Mouse (Mus musculus) stomach, embryonic 16.5 days (tissue): ENCODE results near the gene Egfl7. TPM values are rescaled to one million over a fixed set of nuclear protein-coding genes. Genes with fewer than 3 reads are reported as not detected.

Source experiments
- ATAC-seq: fragments of 200-750 bp; cut with Nextera tagmentation; 2 replicates; pipeline ENCODE4 v1.8.0; 2017; ENCODE audit warnings: moderate number of reproducible peaks, moderate TSS enrichment; ENCODE audit not compliant: insufficient read depth, low FRiP score
- H3K27ac ChIP-seq: fragments of 300-500 bp; sonication (generic); 2 replicates; pipeline ENCODE4 v1.5.1; 2014; ENCODE audit warnings: low read length
- H3K27me3 ChIP-seq: fragments of 300-500 bp; sonication (generic); 2 replicates; pipeline ENCODE4 v1.6.1; 2014; ENCODE audit warnings: low read length, control low read depth, mixed read lengths; ENCODE audit not compliant: control insufficient read depth, insufficient read depth
- H3K36me3 ChIP-seq: fragments of 300-500 bp; sonication (generic); 2 replicates; pipeline ENCODE4 v1.6.1; 2014; ENCODE audit warnings: low read length; ENCODE audit not compliant: control insufficient read depth, insufficient read depth
- H3K4me1 ChIP-seq: fragments of 300-500 bp; sonication (generic); 2 replicates; pipeline ENCODE4 v1.6.1; 2014; ENCODE audit warnings: low read length, control low read depth, mixed read lengths; ENCODE audit not compliant: control insufficient read depth, insufficient read depth
- H3K4me2 ChIP-seq: fragments of 300-500 bp; sonication (generic); 2 replicates; pipeline ENCODE4 v1.6.1; 2014; ENCODE audit warnings: low read depth, low read length, mixed read lengths
- H3K4me3 ChIP-seq: fragments of 300-500 bp; sonication (generic); replicated peaks from 2 replicates; pipeline ENCODE4 v1.5.1; 2014; ENCODE audit warnings: mild to moderate bottlenecking, low read length
- H3K9ac ChIP-seq: fragments of 300-500 bp; sonication (generic); 2 replicates; pipeline ENCODE4 v1.6.1; 2014; ENCODE audit warnings: low read length
- H3K9me3 ChIP-seq: fragments of 300-500 bp; sonication (generic); replicated peaks from 2 replicates; pipeline ENCODE4 v1.6.1; 2016; ENCODE audit warnings: low read length, control low read depth; ENCODE audit not compliant: control insufficient read depth
- WGBS: fragments of 180-500 bp; shearing (Covaris S2); extraction: QIAGEN DNeasy Blood & Tissue Kit; methylation state at CpG from one replicate; pipeline ENCODE4 v1.1.7; 2014; 5-methylcytosine and 5-hydroxymethylcytosine counted together
- polyA plus RNA-seq: library from polyadenylated mRNA; unstranded; fragments of >200 nt; fragmentation: Nextera tagmentation; extraction: Ambion mirVana; gene quantifications from 2 replicates; pipeline ENCODE4 v1.2.1, GENCODE M21; 2015

Gene Egfl7
- polyA plus RNA-seq, 1 experiment from 2014 or later = 116 TPM

DNA sequence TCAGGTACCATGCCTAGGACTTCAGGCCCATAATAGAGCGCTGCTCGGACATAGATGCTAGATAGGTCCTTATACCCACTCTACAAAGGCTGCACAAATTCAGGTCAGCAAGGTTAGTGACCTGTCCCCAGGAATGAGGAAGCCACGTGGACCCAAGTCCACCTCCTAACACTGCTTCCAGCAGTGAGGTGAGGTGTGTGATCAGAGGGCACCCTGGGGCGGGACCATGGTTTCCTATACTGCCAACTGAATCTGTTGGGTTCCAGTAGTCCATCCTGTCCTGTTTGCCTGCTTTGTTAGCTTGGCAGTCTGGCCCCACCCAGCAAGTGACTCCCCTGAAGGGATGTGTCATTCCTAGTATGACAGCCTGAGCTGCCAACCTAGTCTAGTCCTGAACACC is 20.2 kb downstream of the Egfl7 start:
- H3K4me2 ChIP-seq = no peak overlapping the region
- no peaks in the 10 kb centered on the region for H3K36me3 ChIP-seq
- H3K9me3 ChIP-seq = no peaks in the 10 kb centered on the region
- no peak overlapping the region for H3K4me3 ChIP-seq
- H3K9ac ChIP-seq = no peak overlapping the region
- no peak overlapping the region for H3K27ac ChIP-seq
- H3K4me1 ChIP-seq = peaks cover 19% of the 10 kb centered on the region
- no peak for ATAC-seq
- 84% methylated on average over 4 of the region's 4 CpGs for WGBS
- no peaks in the 10 kb centered on the region for H3K27me3 ChIP-seq

DNA sequence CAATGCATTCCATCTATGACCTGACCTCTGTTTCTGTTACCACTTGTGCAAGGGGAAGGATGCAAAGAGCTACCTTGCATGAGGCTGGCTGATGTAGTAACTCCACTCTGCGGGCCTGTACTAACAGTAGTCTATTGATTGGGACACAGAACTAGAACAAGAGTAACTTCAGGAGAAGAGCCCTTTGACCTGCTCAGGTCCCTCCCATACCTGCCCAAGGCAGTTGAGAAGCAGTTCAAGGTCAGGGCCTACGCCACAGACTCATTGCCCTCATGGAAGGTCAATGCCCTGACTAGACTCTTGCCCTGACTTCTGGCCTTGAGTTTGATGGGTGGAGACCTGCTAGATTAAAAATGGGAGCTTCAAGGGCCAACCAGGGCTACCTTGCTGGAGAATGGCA is 20.9 kb downstream of the Egfl7 start:
- no peak overlapping the region for H3K27ac ChIP-seq
- no peaks in the 10 kb centered on the region for H3K36me3 ChIP-seq
- H3K9ac ChIP-seq = no peak overlapping the region
- H3K4me2 ChIP-seq = no peak overlapping the region
- H3K4me1 ChIP-seq = peaks cover 15% of the 10 kb centered on the region
- H3K4me3 ChIP-seq = no peak overlapping the region
- no peaks in the 10 kb centered on the region for H3K27me3 ChIP-seq
- 79% methylated on average over 2 of the region's 2 CpGs for WGBS
- no peaks in the 10 kb centered on the region for H3K9me3 ChIP-seq
- no peak for ATAC-seq

DNA sequence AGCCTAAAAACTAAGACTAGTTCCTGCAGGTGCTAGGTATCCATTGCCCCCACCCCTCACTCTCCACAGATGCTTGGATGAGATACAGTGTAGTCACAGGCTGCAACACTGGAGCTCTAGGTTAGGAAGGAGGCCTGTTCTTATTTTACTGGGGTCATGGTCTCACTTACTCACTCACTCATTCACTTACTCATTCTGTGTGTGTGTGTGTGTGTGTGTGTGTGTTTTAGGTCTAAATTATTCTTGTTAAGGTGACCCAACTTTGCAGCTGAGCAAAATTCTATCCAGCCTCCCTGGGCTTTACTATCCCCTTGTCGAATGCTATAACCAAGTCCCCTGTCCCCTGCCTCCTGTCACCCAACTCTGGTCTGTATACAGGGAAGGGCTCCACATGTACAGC is 21.8 kb downstream of the Egfl7 start:
- no peaks in the 10 kb centered on the region for H3K27me3 ChIP-seq
- no peak overlapping the region for H3K27ac ChIP-seq
- H3K9me3 ChIP-seq = no peaks in the 10 kb centered on the region
- H3K4me3 ChIP-seq = no peak overlapping the region
- no peak for ATAC-seq
- no peak overlapping the region for H3K4me2 ChIP-seq
- no peaks in the 10 kb centered on the region for H3K36me3 ChIP-seq
- H3K4me1 ChIP-seq = peaks cover 17% of the 10 kb centered on the region
- WGBS = 90% methylated on average over 1 of the region's 1 CpGs
- H3K9ac ChIP-seq = peak overlapping the region; percentile 19; the same call in 1 of the 2 replicates

DNA sequence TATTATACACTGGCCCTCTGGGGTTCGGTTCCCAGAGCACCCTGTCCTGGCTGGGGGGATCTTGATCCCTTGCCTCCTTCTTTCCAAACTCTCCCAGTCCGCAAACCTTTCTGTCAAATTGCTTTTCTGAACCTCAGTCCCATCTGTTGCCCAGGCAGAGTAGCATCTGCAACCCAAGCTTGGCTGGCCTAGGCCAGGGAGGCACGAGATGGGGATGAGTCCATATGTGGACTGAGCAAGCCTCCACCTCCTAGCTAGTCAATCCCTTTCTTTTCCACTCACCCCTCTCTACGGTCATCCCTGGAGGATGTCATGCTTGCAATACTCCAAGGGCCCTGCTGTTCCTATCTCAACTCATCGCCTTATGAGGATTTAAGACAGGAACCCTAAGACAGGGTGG is 22.8 kb downstream of the Egfl7 start:
- WGBS = 82% methylated on average over 5 of the region's 5 CpGs
- Histone ChIP-seq H3K4me3 (peak overlapping the region; percentile 76), H3K27ac (no peak overlapping the region), H3K27me3 (no peaks in the 10 kb centered on the region), H3K4me1 (peaks cover 25% of the 10 kb centered on the region), H3K36me3 (no peaks in the 10 kb centered on the region), H3K9me3 (no peaks in the 10 kb centered on the region), H3K4me2 (peak overlapping the region; percentile 87), H3K9ac (peak overlapping the region; percentile 92)
- ATAC-seq = no peak

DNA sequence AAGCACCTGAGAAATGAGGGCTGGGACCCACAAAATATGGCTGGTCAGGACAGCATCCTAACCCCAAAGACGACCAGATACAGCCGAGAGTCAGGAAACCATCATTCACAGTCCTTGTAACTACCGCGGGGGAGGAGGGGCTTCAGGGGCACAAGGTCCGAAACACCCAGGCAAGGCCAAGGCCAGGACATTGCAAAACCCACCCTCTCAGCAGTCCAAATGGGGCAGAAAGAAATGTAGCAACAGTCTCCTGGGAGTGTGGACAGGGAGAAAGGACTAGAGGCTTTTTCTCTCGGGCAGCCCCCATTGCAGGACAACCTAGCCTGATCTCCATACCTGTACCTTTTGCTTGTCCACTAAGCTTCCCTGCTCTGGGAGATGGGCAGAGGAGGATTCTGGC is 23.3 kb downstream of the Egfl7 start:
- WGBS = 3% methylated on average over 6 of the region's 6 CpGs
- H3K9me3 ChIP-seq = no peaks in the 10 kb centered on the region
- peak overlapping the region; percentile 76 for H3K4me3 ChIP-seq
- no peaks in the 10 kb centered on the region for H3K36me3 ChIP-seq
- H3K27ac ChIP-seq = peak overlapping the region; percentile 94
- ATAC-seq = no peak
- H3K4me1 ChIP-seq = peaks cover 30% of the 10 kb centered on the region
- H3K4me2 ChIP-seq = peak overlapping the region; percentile 87
- H3K27me3 ChIP-seq = no peaks in the 10 kb centered on the region
- H3K9ac ChIP-seq = peak overlapping the region; percentile 92

DNA sequence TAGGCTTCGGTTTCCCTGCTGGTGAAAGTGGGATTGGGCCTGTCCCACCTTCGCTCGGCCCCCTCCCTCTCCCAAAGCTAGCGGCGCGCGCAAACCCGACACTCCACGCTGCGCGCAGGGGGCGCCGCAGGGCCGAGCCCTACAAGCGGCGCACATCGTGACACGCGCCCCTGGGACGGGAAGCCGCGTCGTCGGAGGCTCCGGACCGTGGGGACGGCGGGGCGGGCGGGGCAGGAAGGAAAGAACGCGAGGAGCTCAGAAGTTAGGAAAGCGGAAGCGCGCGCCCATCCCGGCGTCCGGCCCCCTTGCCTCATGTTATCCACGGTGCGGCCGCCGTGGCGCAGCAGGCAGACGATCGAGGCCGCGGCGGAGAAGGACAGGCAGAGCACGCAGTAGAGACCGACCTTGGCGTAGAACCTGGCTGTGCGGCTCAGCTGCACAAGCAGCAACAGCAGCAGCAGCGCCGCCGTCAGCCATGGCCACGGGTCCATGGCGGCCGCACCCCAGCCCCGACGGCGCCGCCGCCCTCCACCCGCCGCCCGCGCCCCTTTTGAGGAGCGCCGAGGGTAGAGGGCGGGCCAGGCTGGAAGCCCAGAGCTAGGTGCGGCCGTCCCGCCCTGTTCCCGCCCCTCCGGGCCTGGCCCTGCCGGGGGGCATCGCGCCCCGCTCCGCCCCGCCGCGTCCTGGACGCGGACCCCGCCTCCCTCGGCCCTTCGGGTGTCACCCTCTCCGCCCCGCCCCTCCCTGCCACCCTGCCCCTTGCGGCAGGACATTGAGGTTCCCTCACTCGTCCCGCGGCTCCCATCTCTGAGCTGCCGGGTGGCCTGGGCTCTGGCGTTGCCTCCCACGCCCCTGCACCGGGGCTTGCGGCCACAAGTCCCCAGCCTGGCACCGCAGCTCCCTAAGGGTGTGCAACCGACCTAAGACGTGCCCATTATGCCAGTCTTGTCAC is 24.2 kb downstream of the Egfl7 start, which contains the start of gene Agpat2:
TSS of gene Agpat2 (minus strand) at position 698 of the 952 bp plus-strand sequence.
- ATAC-seq = peak; percentile 92
- peak within 1 kb of the TSS; percentile 92 for H3K9ac ChIP-seq
- no peaks in the 10 kb centered on the region for H3K9me3 ChIP-seq

DNA sequence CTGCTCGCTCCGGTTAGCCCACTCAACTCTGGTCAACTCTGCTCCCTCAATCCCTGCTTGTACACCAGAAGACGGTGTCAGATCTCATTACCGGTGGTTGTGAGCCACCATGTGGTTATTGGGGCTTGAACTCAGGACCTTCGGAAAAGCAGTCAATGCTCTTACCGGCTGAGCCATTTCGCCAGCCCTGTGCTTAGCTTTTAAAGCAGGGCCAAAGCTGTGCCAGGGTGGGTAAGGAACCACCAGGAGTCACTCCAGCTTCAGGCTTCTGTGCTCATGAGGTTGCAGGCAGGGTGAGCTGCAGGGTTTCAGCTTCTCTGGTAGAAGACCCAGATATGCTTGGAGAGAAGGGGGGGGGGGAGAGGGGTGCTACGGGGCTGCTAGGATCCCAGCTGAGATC is 25.5 kb downstream of the Egfl7 start:
- H3K4me3 ChIP-seq = no peak overlapping the region
- H3K4me1 ChIP-seq = peaks cover 30% of the 10 kb centered on the region
- H3K36me3 ChIP-seq = no peaks in the 10 kb centered on the region
- H3K9me3 ChIP-seq = no peaks in the 10 kb centered on the region
- no peak overlapping the region for H3K9ac ChIP-seq
- H3K27me3 ChIP-seq = no peaks in the 10 kb centered on the region
- H3K4me2 ChIP-seq = no peak overlapping the region
- no peak overlapping the region for H3K27ac ChIP-seq
- WGBS = 83% methylated on average over 8 of the region's 8 CpGs
- ATAC-seq = no peak

More for the DNA sequence above, 24.2 kb downstream of the Egfl7 start, which contains the start of gene Agpat2:
- Histone ChIP-seq H3K36me3 (no peaks in the 10 kb centered on the region), H3K4me3 (peak within 1 kb of the TSS; percentile 76), H3K4me2 (peak within 1 kb of the TSS; percentile 87), H3K27ac (peak within 1 kb of the TSS; percentile 94), H3K27me3 (no peaks in the 10 kb centered on the region), H3K4me1 (peaks cover 30% of the 10 kb centered on the region)
- under 1% methylated on average over 96 of the region's 103 CpGs for WGBS

DNA sequence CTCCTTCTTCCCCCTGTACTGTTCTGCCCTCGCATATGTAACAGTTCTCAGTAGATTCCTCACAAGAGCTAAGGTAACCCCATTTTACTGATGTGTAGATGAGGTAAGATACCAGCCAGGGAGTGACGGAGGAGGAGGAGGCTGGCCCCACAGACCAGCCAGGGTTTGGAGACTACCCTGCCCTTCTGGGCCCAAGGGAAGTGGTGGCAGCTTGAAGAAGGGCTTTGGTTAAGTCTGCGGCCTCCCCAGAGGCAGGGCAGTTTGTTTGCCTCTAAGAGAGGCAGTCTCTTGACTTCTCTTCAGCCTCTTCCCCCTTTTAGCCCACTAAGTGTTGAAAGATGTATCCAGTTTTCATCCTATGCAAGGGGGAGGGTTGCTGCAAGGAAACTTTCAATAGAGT is 26.8 kb downstream of the Egfl7 start:
- Histone ChIP-seq H3K4me2 (0 out of 2 replicates have a peak overlapping the region, but pooled peaks have one; percentile 5), H3K27me3 (no peaks in the 10 kb centered on the region), H3K9me3 (no peaks in the 10 kb centered on the region), H3K27ac (peak overlapping the region; percentile 77), H3K4me1 (peaks cover 30% of the 10 kb centered on the region), H3K9ac (peak overlapping the region; percentile 58), H3K4me3 (no peak overlapping the region), H3K36me3 (no peaks in the 10 kb centered on the region)
- ATAC-seq = no peak
- WGBS = 64% methylated on average over 3 of the region's 3 CpGs
